Mouse (Mus musculus) midbrain, embryonic 14.5 days (tissue): Measurements from ENCODE around the gene Rsg1. TPM values are rescaled to one million over a fixed set of nuclear protein-coding genes. Genes with fewer than 3 reads are reported as not detected.

ENCODE experiments used
- ATAC-seq: fragments of 200-750 bp; cut with Nextera tagmentation; 2 replicates; pipeline ENCODE4 v1.8.0; 2017; ENCODE audit warnings: moderate number of reproducible peaks, moderate library complexity; ENCODE audit not compliant: low FRiP score, low TSS enrichment
- DNase-seq: peaks from one replicate; pipeline ENCODE4 v3.0.0-alpha.2; 2015
- H3K27ac ChIP-seq: fragments of 300-500 bp; sonication (generic); replicated peaks from 2 replicates; pipeline ENCODE4 v1.5.1; 2014; ENCODE audit warnings: mild to moderate bottlenecking, low read depth, low read length, moderate library complexity
- H3K27me3 ChIP-seq: fragments of 300-500 bp; sonication (generic); 2 replicates; pipeline ENCODE4 v1.6.1; 2014; ENCODE audit warnings: low read length, control low read depth, mixed read lengths; ENCODE audit not compliant: control insufficient read depth, insufficient read depth
- H3K36me3 ChIP-seq: fragments of 300-500 bp; sonication (generic); 2 replicates; pipeline ENCODE4 v1.6.1; 2014; ENCODE audit warnings: low read length, control low read depth; ENCODE audit not compliant: control insufficient read depth, insufficient read depth
- H3K4me1 ChIP-seq: fragments of 300-500 bp; sonication (generic); 2 replicates; pipeline ENCODE4 v1.6.1; 2014; ENCODE audit warnings: mild to moderate bottlenecking, antibody characterized with exemption, low read length, control low read depth; ENCODE audit not compliant: control insufficient read depth, insufficient read depth
- H3K4me2 ChIP-seq: fragments of 300-500 bp; sonication (generic); 2 replicates; pipeline ENCODE4 v1.6.1; 2014; ENCODE audit warnings: mild to moderate bottlenecking, low read length, moderate library complexity
- H3K4me3 ChIP-seq: fragments of 300-500 bp; sonication (generic); replicated peaks from 2 replicates; pipeline ENCODE4 v1.5.1; 2014; ENCODE audit warnings: low read depth, low read length
- H3K9ac ChIP-seq: fragments of 300-500 bp; sonication (generic); replicated peaks from 2 replicates; pipeline ENCODE4 v1.6.1; 2014; ENCODE audit warnings: mild to moderate bottlenecking, low read length, moderate library complexity
- H3K9me3 ChIP-seq: fragments of 300-500 bp; sonication (generic); 2 replicates; pipeline ENCODE4 v1.6.1; 2016; ENCODE audit warnings: low read length, control low read depth, mixed read lengths; ENCODE audit not compliant: control insufficient read depth
- WGBS: fragments of 180-500 bp; shearing (Covaris S2); extraction: QIAGEN DNeasy Blood & Tissue Kit; methylation state at CpG from one replicate; pipeline ENCODE4 v1.1.7; 2014; 5-methylcytosine and 5-hydroxymethylcytosine counted together
- polyA plus RNA-seq: library from polyadenylated mRNA; unstranded; fragments of >200 nt; fragmentation: Nextera tagmentation; extraction: Ambion mirVana; gene quantifications from 2 replicates; pipeline ENCODE4 v1.2.1, GENCODE M21; 2014

Rsg1 gene
- polyA plus RNA-seq, result 5.7 and 7.8 TPM in 2 replicates

DNA sequence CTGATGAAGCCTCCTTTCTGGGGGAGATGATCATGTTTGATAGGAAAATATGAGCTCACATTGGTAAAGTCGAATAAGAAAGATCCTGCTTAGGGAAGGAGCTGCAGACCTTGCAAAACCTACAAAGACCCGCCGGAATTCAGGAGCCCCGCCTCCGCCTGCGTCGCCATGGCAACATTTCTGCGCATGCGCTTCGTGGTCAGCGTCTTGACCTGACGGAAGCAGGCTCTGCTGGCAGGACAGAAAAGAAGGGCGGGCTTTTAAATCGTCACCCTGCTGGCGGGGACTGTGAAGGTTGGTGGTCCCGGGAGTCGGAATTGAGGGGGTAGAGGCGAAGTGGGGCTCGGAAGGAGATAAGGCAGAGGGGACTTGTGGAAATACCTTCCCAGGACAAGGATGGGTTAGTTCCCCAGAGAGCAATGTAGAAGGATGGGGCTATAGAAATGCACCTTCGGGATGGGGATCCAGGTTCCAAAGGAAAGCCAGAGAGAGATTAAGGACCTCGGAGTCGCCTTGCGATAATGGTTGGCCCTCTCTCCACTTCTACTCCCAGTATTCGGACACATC, at the start of gene Rsg1:
Gene Rsg1 (plus strand): TSS at position 187 of the 567 bp plus-strand sequence.
- H3K9me3 ChIP-seq, result no peaks in the 10 kb centered on the region
- H3K27ac ChIP-seq, result peak within 1 kb of the TSS; percentile 69
- no peaks in the 10 kb centered on the region for H3K36me3 ChIP-seq
- H3K27me3 ChIP-seq, result no peaks in the 10 kb centered on the region
- H3K9ac ChIP-seq, result peak within 1 kb of the TSS; percentile 64
- ATAC-seq (peak; percentile 72), DNase-seq (peak; percentile 98)
- H3K4me1 ChIP-seq, result peaks cover 14% of the 10 kb centered on the region
- under 1% methylated on average over 24 of the region's 24 CpGs for WGBS
- H3K4me3 ChIP-seq, result peak within 1 kb of the TSS; percentile 54
- H3K4me2 ChIP-seq, result peak within 1 kb of the TSS; percentile 92

DNA sequence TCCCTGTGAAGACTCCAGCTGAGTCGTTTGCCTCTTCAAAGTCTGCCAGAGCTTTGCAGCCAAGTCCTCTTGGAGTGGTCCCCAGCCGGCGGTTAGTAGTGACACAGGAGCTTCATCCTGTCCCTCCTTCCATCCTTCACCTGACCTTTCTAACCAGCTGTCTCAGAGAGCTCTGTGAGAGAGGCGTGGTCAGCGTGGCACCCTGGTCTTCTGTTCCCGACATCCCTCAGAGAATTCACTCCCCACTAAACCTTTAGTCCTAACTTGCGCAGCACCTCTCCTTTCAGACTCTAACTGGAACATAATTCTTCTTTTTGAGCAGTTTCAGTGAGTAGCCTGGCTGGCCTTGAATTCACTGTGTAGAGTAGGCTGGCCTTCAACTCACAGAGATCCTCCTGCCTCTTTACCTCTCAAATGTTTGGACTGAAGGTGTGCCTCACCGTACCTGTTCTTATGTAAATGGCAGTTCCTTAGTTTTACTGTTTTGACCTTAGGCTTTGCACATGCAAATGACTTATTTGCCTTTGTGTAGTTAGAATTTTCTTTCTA, 47.9 kb upstream of the Rsg1 start:
- no peaks in the 10 kb centered on the region for H3K27me3 ChIP-seq
- no peaks in the 10 kb centered on the region for H3K4me1 ChIP-seq
- 87% methylated on average over 8 of the region's 8 CpGs for WGBS
- no peaks in the 10 kb centered on the region; the same call in none of the 2 replicates for H3K9me3 ChIP-seq
- H3K4me2 ChIP-seq, result no peak overlapping the region
- H3K4me3 ChIP-seq, result no peak overlapping the region
- no peak for DNase-seq
- peaks cover 17% of the 10 kb centered on the region for H3K36me3 ChIP-seq
- no peak for ATAC-seq
- no peak overlapping the region for H3K27ac ChIP-seq
- no peak overlapping the region for H3K9ac ChIP-seq

GRCm38 (mm10) chr4:141167156-141167555, 46.6 kb upstream of the Rsg1 start:
- 92% methylated on average over 3 of the region's 3 CpGs for WGBS
- no peak for ATAC-seq
- H3K4me1 ChIP-seq, result no peaks in the 10 kb centered on the region
- H3K27ac ChIP-seq, result no peak overlapping the region
- no peak for DNase-seq
- H3K4me3 ChIP-seq, result no peak overlapping the region
- H3K36me3 ChIP-seq, result peaks cover 30% of the 10 kb centered on the region
- H3K4me2 ChIP-seq, result no peak overlapping the region
- no peak overlapping the region for H3K9ac ChIP-seq
- H3K27me3 ChIP-seq, result no peaks in the 10 kb centered on the region
- H3K9me3 ChIP-seq, result no peaks in the 10 kb centered on the region; the same call in none of the 2 replicates

DNA sequence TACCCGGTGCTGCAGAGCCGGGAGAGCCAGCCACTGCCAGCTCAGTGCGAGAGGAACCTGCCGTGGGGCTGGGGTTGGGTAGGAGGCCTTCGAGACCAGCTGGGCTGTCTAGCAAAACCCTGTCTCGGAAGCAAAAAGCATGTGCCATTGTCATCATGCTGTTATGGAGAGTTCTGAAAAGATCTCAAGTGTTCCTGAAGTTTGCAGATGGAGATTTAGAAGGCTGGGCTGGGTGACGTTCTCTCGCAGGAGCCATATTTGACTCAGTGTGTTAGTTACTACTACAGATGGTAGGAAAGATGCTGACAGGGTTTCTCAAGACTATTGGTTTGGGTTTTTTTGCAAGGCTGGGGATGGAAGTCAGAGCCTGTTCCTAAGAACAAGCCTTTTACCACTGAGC, 41.6 kb upstream of the Rsg1 start:
- no peaks in the 10 kb centered on the region for H3K4me1 ChIP-seq
- H3K9ac ChIP-seq, result no peak overlapping the region
- no peaks in the 10 kb centered on the region for H3K27me3 ChIP-seq
- peaks cover 48% of the 10 kb centered on the region for H3K36me3 ChIP-seq
- DNase-seq (no peak), ATAC-seq (no peak)
- H3K4me2 ChIP-seq, result no peak overlapping the region
- H3K9me3 ChIP-seq, result no peaks in the 10 kb centered on the region
- 93% methylated on average over 8 of the region's 8 CpGs for WGBS
- no peak overlapping the region for H3K4me3 ChIP-seq
- H3K27ac ChIP-seq, result no peak overlapping the region

GRCm38 (mm10) chr4:141175783-141176182, 38.0 kb upstream of the Rsg1 start:
- Histone ChIP-seq H3K4me1 (peaks cover 9% of the 10 kb centered on the region; the same call in 1 of the 2 replicates), H3K4me3 (no peak overlapping the region), H3K27me3 (no peaks in the 10 kb centered on the region), H3K9ac (no peak overlapping the region), H3K9me3 (no peaks in the 10 kb centered on the region), H3K27ac (no peak overlapping the region), H3K4me2 (no peak overlapping the region), H3K36me3 (peaks cover 41% of the 10 kb centered on the region)
- DNase-seq, result peak; percentile 24
- no peak for ATAC-seq
- WGBS, result 68% methylated on average over 5 of the region's 5 CpGs

- 92% methylated on average over 10 of the region's 10 CpGs for whole genome bisulfite sequencing
- DNase-seq (no peak), ATAC-seq (no peak)
- Histone ChIP-seq H3K27ac (no peak overlapping the region), H3K4me3 (no peak overlapping the region), H3K27me3 (no peaks in the 10 kb centered on the region), H3K9me3 (no peaks in the 10 kb centered on the region), H3K4me1 (peaks cover 9% of the 10 kb centered on the region; the same call in 1 of the 2 replicates), H3K9ac (no peak overlapping the region), H3K36me3 (peaks cover 39% of the 10 kb centered on the region), H3K4me2 (no peak overlapping the region)
Measured at GRCm38 (mm10) chr4:141176328-141176838, 37.4 kb upstream of the Rsg1 start.

- DNase-seq (no peak), ATAC-seq (no peak)
- Histone ChIP-seq H3K27ac (peak overlapping the region; percentile 49; the same call in 1 of the 2 replicates), H3K9ac (no peak overlapping the region), H3K27me3 (no peaks in the 10 kb centered on the region), H3K4me1 (peaks cover 9% of the 10 kb centered on the region; the same call in 1 of the 2 replicates), H3K4me2 (no peak overlapping the region), H3K36me3 (peaks cover 36% of the 10 kb centered on the region), H3K4me3 (no peak overlapping the region), H3K9me3 (no peaks in the 10 kb centered on the region)
- WGBS, result 57% methylated on average over 4 of the region's 4 CpGs
Measured at GRCm38 (mm10) chr4:141178500-141178899, 35.3 kb upstream of the Rsg1 start.

- DNase-seq (no peak), ATAC-seq (no peak)
- Histone ChIP-seq H3K4me2 (no peak overlapping the region), H3K36me3 (peaks cover 35% of the 10 kb centered on the region), H3K9ac (no peak overlapping the region), H3K27ac (no peak overlapping the region), H3K4me3 (no peak overlapping the region), H3K4me1 (peaks cover 9% of the 10 kb centered on the region; the same call in 1 of the 2 replicates), H3K9me3 (no peaks in the 10 kb centered on the region), H3K27me3 (no peaks in the 10 kb centered on the region)
- WGBS, result 75% methylated on average over 8 of the region's 8 CpGs
Measured at GRCm38 (mm10) chr4:141180831-141181230, 32.9 kb upstream of the Rsg1 start.

DNA sequence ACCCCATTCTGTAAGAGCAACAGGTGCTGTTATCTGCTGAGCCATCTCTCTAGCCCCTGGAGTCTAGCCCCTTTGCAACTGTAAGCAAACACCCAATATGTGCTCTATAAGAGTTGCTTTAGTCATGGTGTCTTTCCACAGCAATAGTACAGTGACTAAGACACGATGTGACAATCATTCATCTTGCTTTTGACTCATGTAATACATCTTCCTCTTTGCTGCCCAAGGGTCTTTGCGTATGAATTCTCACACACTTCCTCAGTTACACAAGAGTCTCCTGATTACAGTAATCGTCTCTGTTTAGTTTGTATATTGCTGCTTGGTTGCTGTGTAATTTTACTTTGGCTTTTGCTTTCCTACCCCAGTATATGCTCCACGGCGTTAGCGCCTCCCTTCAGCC, 31.8 kb upstream of the Rsg1 start:
- Histone ChIP-seq H3K9me3 (no peaks in the 10 kb centered on the region), H3K4me2 (no peak overlapping the region), H3K9ac (no peak overlapping the region), H3K36me3 (peaks cover 28% of the 10 kb centered on the region), H3K27me3 (no peaks in the 10 kb centered on the region), H3K4me3 (no peak overlapping the region), H3K27ac (no peak overlapping the region), H3K4me1 (peaks cover 9% of the 10 kb centered on the region; the same call in 1 of the 2 replicates)
- no peak for DNase-seq
- WGBS, result 96% methylated on average over 6 of the region's 6 CpGs
- ATAC-seq, result no peak
